Mouse (Mus musculus) adrenal gland (tissue): ENCODE data around the gene Nanos3.

Source experiments
- intact Hi-C: fragments of 180-260 bp; cut with DNase I; formaldehyde crosslinking; loops from one replicate; pipeline ENCODE4 v1.15.1; 2025
- microRNA-seq, 2 experiments: library from miRNA; unstranded; fragments of <30 nt; microRNA quantifications; one replicate each; pipeline ENCODE4; 2019

Gene Nanos3

GRCm38 (mm10) chr8:84130806-84131205 lies 54.2 kb downstream of the Nanos3 start:
- intact Hi-C loops: no loop called here

DNA sequence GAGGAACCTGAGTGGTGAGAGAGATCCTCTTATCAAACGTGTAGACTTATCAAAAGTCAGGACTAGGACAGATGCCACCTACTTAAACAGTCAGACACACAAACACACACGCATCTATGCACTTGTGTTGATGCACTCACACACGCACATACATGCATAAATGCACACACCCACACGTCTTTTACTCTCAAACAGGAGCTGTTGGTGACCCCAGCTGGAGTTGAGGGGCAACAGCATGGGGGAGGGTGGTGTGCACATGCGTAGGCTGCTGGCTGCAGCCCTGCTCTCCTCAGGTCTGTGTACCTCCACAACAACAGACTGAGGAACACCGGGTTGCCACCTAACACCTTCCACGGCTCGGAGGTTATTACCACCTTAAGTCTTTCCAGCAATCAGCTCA lies 56.7 kb downstream of the Nanos3 start:
- intact Hi-C loops: no loop called here

DNA sequence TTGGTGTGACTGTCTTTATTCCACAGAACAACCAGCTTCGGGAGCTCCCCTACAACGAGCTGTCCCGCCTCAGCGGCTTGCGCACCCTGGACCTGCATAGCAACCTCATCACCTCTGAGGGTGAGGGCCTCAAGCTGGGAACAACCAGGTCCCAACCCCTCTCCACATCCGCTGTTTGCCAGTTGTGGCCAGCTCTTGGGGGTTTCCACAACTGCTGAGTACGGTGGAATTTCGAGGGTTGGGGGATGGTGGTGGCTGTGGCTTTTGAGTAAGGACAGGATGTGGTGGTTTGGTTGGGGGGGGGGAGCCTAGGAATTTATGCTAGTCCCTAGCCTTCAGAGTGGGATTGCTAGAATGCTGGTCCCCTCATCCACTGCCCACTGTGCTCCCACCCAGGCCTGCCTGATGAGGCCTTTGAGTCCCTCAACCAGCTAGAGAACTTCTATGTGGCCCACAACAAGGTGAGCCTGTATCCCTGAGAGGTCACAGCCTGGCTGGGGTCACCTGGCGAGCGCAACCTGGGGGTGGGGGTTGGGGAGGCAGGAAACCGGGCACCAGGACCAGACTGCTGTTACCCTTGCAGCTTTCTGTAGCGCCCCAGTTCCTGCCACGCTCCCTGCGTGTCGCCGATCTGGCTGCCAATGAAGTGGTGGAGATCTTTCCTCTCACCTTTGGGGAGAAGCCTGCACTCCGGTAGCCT lies 57.7 kb downstream of the Nanos3 start:
- intact Hi-C loops: no loop called here

DNA sequence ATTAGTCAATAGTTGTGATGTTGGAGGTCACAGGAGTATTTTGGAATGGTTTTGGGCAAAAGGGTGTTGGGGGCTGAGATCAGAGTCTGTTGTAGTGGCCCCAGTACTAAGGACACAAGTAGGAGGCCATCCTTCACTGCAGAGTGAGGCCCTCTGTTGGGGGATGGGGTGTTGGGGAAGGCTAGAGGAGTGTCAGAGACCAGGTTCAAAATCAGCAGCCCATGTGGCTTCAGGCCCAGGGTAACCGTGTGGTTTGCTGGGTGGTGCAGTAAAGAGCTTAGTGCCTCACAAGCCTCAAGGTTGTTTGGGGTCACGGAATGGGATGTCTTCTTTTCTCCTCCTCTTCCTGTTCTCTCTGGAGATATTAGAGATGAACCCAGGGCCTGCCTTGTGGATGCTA lies 58.3 kb downstream of the Nanos3 start:
- intact Hi-C loops: no loop called here

DNA sequence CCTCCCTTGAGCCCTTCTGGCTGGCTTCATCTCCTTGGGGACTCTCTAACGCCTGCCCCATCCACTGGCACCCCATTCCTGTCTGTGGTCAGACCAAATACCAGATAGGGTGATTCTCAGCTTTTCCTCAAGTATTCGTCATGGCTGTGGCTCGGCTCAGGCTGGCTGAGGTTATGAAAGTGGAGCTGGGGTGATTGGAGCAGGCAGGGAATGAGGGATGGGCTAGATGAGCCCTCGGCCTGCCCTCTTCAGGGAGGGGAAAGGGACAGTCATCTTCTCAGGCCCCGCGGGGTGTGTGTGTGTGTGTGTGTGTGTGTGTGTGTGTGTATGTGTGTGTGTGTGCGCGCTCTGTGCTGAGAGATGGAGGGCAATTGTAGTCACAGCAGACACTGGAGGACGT lies 59.4 kb downstream of the Nanos3 start, which contains the start of gene Podnl1:
Gene Podnl1 (plus strand): TSS at position 334 of the 400 bp plus-strand sequence.
- intact Hi-C loops: no loop called here

Small RNA genes within 50 kb of the gene (microRNA-seq; reads per million reads assigned to microRNA genes)
- gene Gm25110 (0 reads per million in 2 experiments), gene Mir181c (702 to 834 reads per million in 2 experiments), gene Mir181d (733 to 872 reads per million in 2 experiments), gene Mir23a (58,033 to 62,333 reads per million in 2 experiments), gene Mir24-2 (0 reads per million in 2 experiments), gene Mir27a (794 to 964 reads per million in 2 experiments), gene Mir3074-2 (0 reads per million in 2 experiments)
